Mouse (Mus musculus) layer of hippocampus, postnatal 10 days (tissue): ENCODE measurements around the gene Aip. TPM values are rescaled to one million over a fixed set of nuclear protein-coding genes. Genes with fewer than 3 reads are reported as not detected.

Experiments used
- DNase-seq, 2 experiments: peaks; one replicate each; pipeline ENCODE4 v3.0.0; 2021; ENCODE audit warnings: low spot score in 2 of 2
- total RNA-seq, 2 experiments: library from RNA; stranded (reverse); gene quantifications; 2 replicates each; pipeline ENCODE4 v1.2.3; 2021

The Aip gene
- total RNA-seq, 2 experiments from 2014 or later: 74.6 to 76.5 TPM

DNA sequence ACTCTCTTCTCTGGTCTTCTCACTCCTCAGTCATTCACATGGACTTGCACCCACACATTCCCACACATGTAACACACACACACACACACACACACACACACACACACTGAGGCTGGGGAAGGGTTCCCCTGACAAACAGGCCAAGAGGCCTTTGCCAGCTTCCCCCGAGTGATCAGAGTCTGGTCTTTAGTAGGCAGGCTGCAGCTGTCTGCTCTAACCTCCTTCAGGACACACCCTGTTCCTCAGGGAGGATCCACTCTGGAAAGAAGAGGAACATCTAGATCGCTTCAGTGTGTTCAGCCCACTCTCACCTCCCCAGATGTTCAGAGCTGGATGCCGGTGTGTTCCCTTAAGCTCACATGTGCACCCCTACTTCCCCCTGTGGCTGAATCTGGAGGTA is 31.3 kb downstream of the Aip start:
- no peak for DNase-seq

DNA sequence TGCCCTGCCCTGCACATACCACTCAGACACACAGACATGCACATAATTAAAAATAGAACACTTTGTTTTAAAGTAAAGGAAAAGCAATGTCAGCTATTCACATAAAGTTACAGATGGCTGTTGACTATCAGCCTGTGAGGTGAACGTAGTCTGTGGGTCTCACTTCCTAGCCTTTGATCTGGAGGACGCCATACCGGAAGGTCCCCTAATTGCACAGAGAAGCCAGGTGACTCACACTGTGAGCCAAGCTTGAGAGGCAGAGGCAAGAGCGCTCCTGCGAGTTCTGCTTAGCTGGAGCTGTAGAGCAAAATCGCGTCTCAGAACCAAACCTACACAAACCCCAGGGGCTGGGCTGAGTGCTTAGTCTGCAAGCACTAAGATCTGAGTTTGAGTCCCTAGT is 31.9 kb downstream of the Aip start:
- no peak for DNase-seq

DNA sequence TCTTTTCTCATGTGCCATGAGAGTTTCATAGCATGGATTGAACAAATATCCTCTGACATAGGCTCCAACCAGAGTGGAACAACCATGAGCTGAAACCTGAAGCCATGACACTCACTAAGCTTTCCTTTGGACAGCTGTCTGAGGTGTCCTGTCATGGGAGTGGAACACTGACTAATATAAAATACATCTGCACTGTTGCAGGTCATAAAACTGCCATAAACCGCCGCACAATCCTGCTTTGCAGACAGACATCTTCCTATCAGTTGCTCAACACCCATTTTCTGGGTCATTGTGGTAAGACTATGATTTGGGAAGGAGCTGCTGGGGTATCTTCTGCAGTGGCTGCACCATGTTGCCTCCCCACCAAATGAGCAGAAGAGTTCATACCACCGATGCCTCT is 32.9 kb downstream of the Aip start:
- no peak for DNase-seq

- DNase-seq: no peak
Observed at GRCm38 (mm10) chr19:4091383-4091782, 34.3 kb downstream of the Aip start.

GRCm38 (mm10) chr19:4090446-4090845 is 35.2 kb downstream of the Aip start:
- no peak for DNase-seq

DNA sequence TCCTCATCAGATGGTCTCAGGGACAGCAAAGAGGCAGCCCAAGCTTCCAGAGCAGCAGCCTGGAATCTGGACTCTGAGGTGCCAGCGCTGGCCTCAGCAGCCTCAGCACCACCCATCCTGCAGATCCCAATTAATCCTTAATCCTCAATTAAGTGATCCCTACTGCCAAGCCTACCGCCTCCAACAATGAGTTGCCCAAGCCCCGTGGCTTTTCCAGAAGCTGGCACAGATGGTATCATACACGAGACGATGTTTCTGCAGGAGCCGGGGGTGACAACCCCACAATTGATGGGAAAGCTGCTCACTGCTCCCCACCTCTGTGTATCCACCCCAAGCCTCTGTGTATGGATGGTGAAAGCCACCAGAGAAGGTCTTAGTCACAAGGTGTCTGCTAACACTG is 36.5 kb downstream of the Aip start:
- no peak for DNase-seq

DNA sequence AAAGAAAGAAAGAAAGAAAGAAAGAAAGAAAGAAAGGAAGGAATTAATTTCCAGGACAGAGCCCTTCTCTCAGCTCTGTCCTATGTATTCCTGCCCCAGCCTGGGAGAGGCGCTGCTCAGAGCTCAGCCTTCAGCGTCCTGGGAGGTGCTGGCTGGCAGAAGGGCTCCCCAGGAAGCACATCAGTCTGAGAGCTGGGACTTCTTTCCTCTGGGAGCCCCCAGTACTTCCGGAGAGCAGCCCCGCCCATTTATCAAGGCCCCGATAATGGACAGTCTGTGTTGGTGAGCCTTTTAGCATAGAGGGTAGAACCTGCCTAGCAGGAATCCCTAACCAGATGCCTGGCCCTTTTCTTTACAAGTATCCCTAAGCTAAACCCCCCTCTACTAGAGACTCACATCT is 37.5 kb downstream of the Aip start:
- DNase-seq: no peak

DNA sequence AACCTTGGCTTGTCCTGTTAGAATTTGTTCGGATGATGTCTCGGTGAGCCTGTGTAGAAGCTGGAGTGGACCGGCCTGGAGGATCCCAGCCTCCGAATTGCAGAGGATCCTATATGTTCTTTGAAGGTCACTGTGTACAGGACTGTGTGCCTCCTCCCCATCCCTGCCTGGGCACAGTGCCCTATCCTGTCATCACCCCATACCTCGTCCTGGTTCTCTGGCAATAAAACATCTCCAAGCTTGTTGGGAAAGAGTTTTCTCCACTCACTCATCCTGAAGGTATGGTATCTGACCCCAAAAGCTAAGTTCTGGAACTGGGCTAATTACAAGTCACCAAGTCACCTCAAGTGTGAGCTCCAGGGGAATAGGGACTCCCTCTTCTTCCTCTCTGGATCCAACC is 38.6 kb downstream of the Aip start:
- no peak for DNase-seq

DNA sequence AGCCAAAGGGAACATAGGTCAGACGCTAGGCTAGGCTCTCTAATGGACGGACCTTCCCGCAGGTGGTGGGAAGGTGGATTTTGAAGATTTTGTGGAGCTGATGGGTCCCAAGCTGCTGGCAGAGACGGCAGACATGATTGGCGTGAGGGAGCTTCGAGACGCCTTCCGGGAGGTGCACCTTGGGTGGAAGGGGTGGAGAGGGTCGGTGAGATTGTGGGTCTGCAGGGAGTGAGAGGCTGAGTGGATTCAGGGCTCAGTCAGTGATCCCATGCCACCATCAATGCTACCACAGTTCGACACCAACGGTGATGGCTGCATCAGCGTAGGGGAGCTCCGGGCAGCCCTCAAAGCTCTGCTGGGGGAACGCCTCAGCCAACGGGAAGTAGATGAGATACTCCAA is 39.5 kb downstream of the Aip start:
- DNase-seq: no peak

DNA sequence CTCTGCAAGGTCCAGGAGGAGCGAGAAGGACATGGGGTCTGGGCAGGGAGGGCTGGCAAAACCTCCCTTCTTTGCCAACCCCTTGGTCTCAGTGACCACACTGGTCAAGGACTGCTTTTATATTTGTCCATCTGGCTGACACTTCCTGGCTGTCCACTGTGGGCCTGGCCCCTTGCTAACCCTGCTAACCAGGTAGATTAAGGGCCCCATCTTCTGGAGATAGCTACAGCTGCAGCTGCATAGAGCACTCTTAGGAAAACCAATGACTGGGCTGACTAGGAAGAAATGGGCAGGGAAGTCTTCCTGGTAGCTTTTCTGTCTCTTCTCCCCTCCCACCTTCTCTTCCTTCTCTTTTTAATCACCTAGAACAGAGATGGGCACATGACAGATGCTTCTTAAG is 40.7 kb downstream of the Aip start:
- no peak for DNase-seq

- DNase-seq: no peak
Observed at GRCm38 (mm10) chr19:4083826-4084225, 41.8 kb downstream of the Aip start.

DNA sequence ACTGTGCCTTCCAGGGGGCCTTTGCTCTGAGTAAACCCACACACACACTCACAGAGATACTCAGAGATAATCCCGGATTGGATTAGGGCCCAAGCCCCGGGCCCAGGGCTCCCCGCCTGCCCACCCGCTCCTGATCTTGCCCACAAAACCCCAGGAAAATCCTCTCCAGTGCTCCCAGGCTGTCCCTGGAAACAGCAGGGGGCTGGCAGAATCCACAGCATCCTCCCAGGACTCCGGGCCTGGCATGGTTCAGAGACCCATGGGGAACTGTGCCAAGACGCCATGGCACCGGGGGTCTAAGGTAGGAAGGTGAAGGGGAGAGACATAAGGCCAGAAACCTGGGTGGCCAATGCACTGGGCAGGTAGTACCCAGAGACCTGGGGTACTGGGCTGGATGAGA is 42.3 kb downstream of the Aip start:
- DNase-seq: no peak

DNA sequence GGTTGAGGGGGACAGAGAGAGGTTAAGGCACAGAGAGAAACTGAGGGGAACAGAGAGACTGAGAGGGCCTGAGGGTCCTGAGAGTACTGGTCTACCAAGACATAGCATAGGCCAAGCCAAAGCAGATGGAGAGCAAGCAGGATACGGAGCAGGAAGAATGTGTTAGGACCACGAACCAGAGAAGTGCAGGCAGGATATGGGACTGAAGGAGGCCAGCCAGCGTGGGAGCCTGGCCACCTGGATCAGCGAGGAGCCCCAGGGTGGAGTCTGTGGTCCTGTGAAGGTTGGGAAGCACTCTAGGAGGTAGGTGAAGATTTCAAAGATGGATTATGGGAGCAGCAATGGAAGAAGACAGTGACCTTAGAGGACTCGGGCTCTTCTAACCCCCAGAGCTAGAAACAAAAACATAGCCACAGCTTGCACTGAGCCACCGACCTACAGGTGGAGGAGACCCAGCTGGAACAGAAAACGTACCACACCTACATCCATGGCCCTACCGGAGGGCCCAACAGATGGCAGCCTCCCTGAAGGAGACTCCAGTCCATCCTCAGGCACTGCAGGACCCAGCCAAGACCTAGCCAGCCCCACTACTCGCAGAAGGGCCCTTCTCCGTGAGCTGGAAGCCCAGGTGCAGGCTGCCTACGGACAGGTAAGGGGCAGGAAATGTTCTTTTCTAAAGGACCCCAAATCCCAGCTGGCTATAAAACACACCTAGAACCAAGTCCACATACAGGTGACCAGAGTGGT is 43.3 kb downstream of the Aip start:
- no peak for DNase-seq

GRCm38 (mm10) chr19:4081394-4081793 is 44.3 kb downstream of the Aip start, which contains the start of gene Cabp2:
TSS of gene Cabp2 (plus strand) at chr19:4081578.
- DNase-seq: no peak

GRCm38 (mm10) chr19:4080511-4081009 is 45.1 kb downstream of the Aip start:
- no peak for DNase-seq

DNA sequence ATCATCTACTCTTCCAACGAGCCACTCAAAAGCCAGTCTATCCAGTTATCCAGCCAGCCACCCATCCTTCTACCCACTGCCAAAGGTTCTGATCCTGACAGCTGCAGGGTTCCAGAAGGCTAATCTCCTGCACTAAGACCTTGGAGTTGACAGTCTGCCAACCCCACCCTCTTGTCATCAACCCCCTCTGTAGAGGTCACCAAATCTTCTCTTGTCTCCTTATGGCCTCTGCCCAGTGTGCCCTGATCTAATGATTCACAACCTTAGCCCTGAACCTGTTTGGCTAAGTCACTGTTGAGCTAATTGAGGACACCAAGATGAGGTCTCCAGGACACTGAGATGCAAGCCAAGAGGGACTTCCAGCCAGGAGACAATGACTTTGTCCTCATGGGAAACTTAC is 46.1 kb downstream of the Aip start:
- no peak for DNase-seq

GRCm38 (mm10) chr19:4075531-4075930 is 50.1 kb downstream of the Aip start:
- DNase-seq: no peak

DNA sequence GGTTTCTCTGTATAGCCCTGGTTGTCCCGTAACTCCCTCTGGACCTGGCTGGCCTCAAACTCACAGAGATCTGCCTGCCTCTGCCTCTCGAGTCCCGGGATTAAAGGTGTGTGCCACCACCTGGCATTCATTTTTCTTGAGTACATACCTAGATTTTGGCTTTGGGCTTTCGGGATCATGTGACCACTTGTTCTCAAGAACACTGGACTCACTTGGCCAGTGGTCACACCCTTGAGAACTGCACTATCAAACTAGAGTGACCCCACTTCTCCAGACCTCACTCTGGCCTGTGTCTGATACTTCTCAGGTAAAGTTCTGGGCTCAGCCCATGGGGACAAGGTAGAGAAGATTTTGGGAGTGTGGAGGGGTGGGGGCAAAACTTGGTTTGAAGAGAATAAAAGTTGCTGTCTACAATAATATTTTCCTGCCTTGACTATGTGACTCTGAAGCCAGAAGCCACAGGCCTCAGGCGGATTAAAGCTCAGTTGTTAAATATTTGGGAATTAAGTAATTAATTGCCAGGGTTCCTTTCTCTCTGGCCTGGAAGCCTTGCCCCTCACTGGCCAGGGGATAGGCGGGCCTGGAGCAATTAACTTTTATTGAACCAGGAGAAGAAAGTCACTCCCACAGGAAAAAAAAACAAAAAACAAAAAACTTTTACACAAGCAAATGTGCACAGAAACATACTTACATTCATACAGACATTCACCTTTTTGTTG is 52.8 kb downstream of the Aip start:
- DNase-seq: no peak

DNA sequence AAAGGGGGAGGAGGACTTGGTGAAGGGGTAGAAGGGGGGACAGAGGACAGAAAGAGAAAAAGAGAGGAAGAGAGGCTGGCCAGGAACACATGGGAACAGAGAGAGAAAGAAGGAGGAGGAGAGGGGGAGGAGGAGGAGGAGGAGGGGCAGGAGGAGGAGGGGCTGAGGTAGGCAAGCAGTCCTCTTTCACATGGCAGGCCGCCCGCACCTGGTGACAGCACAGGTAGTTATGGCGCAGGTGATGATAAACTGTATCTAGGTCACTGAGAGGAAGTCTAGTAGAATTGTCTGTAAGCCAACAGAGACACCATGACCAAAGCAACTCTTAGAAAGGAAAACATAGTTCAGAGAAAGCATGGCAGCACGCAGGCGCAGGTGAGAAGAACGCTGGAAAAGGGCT is 54.3 kb downstream of the Aip start:
- DNase-seq: no peak

GRCm38 (mm10) chr19:4070756-4071155 is 54.9 kb downstream of the Aip start:
- no peak for DNase-seq

GRCm38 (mm10) chr19:4070311-4070710 is 55.3 kb downstream of the Aip start:
- no peak for DNase-seq

DNA sequence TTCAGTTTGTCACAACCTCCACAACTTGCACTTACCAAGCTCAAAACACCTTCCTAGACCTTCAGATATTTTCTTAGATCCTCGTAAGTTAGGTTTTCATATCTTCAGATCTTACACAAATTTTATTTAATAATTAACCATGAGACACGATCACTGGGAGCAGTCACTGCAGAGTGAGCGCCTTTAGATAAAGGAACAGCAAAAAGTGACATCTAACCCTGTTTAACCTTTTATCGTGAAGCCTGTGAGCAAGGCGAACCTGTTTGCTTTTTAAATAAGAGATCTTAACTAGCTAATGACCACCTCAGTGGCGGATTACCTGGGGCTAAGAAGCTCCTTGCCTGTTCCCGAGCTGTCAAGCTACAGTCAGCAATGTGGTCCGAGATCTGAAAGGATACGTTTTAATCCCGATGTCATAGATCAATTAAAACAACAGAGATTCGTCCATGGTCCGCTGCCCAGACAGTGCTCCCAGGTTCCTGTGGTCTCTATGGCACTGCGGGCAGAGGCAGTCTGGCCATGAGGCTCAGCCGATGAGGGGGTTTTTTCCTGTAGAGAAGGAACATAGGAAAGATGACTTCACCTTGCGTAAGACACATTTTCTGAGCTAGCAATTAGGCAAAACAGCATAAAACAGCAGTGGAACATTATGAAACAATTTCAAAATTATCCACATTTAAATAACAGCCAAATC is 56.8 kb downstream of the Aip start:
- no peak for DNase-seq
